ENCODE assay signal across 12 mouse cellular contexts in the genomic region with DNA sequence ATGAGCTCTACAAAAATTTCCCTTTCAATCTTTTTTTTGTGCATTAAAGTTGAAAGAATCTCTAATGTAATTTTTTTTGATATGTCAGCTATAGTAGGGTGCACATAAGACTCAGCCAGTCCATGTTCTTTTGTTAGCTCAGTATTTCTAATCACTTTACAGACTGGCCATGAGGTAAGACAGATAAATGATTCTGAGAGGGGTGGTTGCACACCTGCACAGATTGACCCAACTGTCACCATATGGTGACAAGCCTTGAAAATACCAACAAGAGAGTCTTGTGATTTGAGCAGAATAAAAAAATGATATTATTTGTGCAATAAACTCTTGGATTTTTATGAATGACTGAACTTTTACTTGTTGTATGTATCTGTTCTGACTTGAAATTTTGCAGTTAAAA.
"Had no signal": no experiment of that assay in that cellular context is flagged by ENCODE, and none has a peak within 500 bp of the region (broad histone marks: within the 10 kb centered on the region; RNA-seq: fewer than 3 reads in every experiment).

No protein-coding gene starts in this region.

- DNase-seq: retina, postnatal 1 day; right cerebral cortex, adult 18-20 months; right cerebral cortex, postnatal 14 days; right cerebral cortex, postnatal 25 days; right cerebral cortex, postnatal 4 days; spleen, adult 18-20 months; thymus, adult 18-20 months; thymus, adult 2 months; thymus, postnatal 14 days; thymus, postnatal 25 days; thymus, postnatal 36 days; thymus, postnatal 4 days had no signal
